Mouse (Mus musculus) brain, embryonic 18.5 days (tissue): ENCODE results near the gene Csnk1g1.

ENCODE experiments used
- DNase-seq: peaks from one replicate; pipeline ENCODE4 v3.0.0-alpha.2; 2012; ENCODE audit warnings: low read depth, low spot score

Gene Csnk1g1

DNA sequence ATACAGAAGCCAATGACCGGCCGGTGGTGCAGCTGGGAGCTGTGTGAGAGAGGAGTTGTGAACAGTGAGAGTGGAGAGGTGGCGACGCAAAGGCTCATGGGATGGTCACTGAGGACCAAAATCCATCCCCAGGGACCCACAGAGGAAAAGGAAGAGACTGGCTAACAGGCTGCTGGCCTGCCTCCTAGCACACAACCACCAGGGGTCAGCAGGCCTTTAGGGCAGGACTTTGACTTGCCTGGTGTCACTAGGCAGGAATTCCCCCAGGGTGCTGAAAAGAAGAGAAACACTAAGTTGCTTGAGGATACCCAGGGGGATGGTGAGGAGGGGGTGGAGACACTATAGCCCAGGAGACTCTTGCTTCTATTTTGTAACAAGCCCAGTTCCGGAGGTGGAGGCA, 158.8 kb downstream of the Csnk1g1 start:
- no peak for DNase-seq

DNA sequence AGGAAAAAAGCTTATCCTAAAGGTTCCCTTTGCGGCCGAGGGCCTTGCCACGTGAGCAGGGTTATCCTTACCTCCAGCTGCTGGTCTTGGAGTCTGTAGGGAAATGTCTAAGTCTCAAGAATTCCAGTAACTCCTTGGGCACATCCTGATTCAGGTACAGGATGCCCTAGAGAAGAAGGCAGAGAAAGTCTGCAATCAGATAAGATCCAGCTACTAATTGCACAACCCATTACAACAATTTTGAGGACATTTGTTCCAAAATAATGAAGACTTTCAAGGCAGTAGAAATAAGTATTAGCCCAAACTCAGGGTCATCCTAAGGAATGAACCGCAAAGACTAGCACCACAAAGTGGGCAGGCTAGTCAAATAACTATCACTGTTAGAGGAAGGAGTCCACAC, 159.3 kb downstream of the Csnk1g1 start:
- no peak for DNase-seq

DNA sequence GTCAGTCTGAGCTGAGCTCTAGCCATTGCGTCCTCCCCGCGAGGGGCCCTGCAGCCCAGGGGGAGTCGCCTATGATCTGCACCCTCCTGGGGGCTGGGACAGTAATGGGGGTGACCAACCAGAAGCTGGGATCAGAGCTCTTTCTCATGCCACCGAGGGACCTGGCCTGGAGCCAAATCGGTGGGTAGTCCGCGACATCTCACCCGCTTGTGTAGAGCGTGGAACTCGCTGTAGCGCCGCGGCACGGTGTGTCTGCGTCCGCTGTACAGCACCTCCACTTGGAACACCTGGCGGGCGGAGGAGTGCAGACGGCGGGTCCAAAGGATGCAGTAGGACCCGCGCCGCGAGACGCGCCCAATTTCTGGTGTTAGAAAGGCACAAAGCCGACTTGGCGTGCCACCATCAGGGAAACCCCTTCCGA, 160.3 kb downstream of the Csnk1g1 start:
- no peak for DNase-seq

DNA sequence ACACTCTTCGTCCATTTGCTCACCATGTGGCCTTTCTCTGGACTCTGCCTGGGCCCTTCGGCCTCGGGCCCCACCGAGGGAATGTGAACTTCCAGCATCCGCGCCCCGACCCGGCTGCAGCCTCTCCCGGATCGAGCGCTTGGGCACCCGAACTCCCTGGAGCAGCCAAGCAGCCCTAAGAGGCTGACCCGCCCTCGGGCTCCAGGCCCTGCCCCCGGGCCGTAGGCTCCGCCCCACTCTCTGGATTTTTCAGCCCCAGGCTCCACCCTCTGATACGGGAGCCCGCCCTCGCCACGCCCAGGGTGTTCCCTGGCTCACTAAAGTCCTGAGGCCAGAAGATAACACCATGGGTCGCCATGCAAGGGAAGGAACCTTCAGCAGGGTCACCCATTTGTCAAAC, 160.9 kb downstream of the Csnk1g1 start, which contains the start of gene Snx22:
Snx22 (minus strand) TSS at position 137 of the 400 bp plus-strand sequence.
- no peak for DNase-seq

DNA sequence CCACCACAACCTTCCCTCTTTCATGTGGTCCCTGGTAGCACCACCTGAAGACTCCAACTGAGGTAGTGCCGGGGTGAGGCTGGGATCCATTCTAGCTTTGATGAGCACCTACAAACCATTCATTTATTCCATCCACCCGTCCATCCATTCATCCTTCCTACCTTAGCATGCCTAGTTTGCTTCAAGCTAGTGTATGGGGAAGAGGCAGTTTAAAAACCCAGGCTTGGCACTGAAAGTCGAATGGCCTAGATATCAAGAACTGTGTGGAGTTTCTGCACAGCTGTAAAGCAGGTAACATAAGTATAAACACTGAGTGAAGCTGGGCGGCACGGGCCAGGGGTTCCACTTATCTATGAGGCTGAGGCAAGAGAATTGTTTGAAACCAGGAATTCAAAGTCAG, 161.4 kb downstream of the Csnk1g1 start:
- DNase-seq, result no peak

DNA sequence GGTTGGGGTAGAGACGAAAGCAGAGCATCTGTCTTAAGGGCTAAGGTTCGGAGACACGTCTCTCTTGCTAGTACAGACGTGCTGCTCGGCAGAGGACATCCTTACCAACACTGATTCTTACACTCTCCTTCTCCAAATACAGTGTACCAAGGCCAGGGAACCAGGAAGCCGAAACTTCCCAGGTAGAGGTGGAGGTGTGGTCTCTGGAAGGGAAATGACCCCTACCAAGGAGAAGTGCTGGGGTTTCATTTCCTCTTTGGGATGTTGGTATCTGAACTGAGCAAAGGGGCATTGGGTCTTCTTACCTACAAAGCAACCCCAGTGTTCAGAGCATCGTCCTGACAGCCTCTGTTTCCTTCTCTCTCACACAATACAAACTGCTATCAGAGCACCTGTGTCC, 164.0 kb downstream of the Csnk1g1 start:
- no peak for DNase-seq

DNA sequence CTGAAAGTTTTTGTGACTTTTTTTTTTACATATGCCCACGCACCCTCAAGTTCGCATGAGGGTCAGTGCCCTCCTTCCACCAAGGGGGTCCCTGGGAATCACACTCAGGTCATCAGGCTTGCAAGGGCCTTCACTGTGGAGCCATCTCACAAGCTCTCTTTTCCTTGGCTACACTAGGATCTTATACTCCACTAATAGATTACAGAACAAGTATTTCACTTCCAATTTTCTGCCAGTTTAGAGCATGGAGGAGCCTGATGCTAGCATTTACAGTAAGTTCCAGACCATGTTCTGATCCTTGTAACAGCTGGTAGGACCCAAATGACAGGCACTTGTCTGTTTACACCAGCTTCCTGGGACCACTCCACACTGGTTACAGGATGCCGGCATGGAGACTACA, 169.3 kb downstream of the Csnk1g1 start:
- DNase-seq, result no peak

DNA sequence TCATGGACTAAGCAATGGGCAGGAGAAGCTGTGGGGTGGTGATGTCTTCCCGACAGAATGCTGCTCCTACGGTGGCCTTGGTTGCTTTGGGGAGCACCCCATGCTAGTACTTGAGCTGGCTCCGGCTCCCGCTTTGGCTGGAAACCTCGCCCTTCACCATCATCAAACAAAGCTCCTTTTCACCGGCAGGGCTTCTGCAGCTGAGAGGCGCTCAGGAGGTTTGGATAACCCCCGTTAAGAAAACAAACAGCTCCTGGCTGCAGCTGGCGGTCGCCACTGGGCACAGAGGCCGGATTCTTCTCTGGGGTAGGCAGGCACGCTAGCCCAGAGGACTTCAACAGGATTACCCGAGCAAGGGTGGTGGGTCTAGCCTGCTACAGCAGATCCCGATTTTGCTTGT, 169.8 kb downstream of the Csnk1g1 start:
- no peak for DNase-seq

DNA sequence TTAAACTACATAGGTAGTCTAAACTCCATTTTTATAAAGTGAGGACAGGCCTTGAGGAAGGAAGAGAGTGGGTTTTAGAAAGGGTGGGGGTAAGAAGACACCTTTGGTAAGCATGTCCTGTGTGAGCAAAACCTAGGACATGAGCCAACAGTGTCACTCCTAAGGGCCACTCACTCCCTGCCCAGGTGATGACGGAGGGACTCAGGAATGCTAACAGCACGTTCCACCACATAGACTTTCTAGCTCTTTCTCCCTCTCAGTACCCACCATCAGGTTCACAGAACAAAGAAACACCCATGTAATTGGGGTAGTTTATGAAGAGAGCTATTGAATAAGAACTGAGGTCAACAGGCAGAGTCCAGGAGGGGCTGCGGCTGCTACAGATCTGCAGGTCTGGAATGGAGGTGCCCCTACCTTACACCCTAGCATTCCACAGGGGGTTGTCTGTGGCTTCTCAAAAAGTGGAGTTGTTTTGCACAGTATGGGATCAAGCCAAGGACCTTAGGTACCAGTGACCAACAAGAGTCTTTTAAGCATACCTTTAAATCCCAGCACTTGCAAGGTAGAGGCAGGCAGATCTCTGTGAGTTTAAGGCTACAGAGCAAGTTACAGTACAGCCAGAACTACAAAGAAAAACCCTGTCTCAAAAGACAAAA, 172.2 kb downstream of the Csnk1g1 start:
- no peak for DNase-seq

DNA sequence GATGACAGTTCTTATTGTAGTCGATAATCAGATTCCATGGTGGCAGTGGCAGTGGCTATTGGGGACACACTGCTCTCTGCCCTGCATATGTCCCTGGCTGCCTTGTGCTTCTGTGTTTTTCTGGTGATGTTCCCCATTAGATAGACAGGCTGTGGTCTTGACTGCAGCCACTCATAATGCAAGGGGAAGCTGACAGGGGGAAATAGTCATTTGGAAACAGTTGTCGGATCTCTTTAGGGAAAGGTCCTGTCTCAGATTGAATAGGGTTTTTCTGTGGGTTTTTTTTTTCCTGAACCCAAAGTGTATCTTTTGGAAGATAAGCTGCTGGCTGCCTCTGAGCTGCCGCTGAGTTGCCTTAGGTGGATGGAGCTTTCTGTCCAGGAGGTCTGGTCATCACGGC, 173.3 kb downstream of the Csnk1g1 start:
- DNase-seq, result no peak

DNA sequence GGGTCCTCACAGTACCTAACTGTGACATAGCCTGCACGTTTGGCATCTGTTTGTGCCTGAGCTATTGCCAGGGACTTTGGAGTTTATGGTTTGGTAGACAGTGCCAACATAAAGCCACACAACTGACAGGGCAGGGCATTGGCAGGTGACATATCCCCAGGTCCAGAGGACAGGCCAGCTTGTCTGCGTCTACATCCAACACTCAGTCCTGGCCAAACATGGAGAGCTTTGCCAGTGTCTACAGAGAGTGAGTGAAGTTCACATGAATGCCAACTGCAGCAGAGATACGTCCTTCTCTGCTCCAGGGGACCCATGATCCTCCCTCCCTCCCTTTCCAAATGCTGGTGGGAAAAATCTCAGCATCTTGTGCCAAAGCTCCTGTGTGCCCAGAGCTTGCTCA, 175.4 kb downstream of the Csnk1g1 start:
- DNase-seq, result no peak

DNA sequence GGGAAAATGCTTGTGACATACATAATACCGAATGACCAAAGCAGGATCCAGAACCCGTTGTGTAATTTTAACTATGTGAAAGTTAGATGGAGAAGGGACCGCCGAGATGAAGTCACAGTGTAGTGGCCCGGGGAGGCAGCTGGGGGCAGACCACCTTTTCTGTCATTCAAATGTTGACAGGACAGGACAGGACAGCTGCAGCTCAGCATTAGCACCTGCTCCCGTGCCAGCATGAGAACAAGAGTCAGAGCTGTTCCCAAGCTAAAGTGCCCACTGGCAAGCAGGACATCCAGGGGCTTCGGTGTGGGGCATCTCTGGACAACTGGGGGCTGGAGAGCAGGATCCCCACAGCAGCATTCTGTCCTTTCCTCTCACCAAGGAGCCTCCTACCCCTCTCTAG, 178.3 kb downstream of the Csnk1g1 start:
- no peak for DNase-seq

DNA sequence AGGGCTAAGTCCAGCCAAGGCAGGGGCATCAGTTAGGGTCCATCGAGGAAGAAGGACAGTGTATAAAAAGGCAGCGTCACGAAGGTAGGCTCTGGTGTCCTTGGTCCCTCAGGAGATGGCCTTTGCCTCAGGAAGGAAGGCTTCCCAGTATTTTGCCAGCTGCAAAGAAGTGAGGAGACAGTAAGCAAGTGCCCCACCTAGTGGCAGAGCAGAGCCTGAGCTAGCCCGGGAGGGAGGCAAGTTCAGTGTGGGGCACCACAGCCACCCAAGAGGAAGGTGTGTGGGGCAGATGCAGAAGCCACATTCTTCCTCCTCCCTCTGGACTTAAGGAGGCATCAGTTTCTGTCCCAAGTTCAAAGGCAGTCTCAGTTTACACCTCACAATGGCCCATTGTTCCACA, 179.7 kb downstream of the Csnk1g1 start:
- DNase-seq, result no peak

DNA sequence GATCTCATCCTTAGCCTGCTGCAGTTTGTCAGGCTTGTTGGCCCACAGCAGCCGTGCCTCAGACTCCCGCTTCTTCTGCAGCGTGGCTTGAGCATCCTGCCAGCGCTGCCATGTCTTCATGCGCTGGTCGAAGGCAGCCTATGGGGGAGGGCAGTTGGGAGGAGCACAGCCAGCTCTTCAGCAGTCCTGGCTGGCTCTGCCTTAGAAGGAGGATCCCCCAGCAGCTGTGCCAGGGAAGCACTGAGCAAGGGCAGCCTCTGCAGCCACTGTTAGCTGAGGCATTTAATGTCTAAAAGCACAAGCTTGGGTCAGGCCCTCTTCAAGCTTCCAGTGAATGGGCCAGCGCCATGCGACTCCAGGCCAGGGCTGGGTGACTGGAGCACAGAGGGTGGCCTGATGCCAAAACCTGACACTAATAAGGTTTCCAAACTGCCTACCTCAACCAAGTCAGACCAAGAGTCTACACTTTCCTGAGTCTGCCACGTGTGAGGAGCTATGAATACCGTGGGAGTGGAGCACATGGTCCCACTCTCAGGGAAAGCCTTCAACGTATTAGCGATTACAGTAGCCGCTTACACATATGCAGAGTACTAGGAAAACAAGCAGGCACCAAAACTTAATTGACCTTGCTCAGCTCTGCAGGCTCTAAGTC, 182.0 kb downstream of the Csnk1g1 start:
- no peak for DNase-seq

DNA sequence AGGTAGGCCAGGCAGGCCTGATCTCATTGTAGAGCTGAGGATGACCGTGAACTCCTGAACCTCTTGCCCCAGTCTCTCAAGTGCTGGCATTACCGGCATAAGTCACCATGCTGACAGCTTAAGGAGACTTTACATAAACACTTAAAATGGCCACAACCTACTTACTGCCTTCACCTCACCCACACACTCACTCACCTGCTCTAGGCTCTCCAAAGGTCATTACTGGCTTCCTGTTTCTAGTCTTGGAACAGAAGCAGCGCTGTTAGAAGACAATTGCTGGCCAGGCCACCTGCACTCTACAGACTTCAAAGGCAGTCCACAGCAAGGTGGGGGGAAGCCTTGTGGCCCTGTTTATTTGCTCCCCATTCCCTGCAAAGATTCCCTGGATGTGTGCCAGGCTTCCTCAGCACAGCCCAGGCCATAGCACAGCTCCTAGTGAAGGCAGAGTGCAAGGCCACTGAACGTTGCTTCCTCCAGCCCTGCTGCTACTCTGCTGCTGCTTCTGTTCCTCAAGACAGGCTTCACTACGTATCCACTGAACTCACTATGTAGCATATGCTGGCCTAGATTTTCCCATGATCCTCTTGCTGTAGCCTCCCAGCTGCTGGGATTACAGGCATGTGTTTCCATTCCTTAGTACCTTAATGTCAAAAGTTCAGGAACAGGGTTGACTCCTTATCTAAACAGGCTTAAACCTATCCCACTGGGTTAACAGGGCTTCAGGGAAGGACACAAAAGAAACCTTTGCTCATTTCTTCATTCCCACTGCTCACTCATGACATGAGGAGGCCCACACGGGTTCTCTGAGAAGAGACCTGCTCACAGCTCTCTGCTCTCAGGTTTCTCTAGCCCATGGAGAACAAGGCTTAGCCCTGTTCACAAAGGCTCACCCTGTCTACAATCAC, 182.9 kb downstream of the Csnk1g1 start:
- no peak for DNase-seq

DNA sequence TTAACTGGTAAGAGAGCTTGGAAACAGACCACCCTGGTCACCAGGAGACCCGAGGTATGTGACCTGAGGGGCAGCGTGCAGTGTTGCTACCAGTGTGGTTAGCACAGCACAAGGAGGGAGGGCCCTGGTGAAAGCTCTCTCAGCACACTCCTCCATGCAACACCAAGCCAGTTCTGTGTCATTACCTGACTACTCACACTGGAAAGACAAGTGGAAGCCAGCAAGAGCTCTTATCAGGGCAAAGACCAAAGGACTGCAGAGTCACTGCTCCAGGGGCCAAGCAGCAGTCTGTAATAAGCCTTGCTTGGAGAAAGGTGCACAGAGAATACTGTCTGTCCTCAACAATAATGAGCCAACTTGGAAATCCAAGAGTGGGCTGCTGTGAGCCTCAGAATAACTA, 183.9 kb downstream of the Csnk1g1 start:
- DNase-seq, result no peak
